Mouse (Mus musculus): ENCODE measurements around the gene Hoxd9. TPM values are rescaled to one million over a fixed set of nuclear protein-coding genes. Genes with fewer than 3 reads are reported as not detected.

Gene Hoxd9
- total RNA-seq, 2 experiments from 2014 or later = 14.8 to 18.8 TPM

DNA sequence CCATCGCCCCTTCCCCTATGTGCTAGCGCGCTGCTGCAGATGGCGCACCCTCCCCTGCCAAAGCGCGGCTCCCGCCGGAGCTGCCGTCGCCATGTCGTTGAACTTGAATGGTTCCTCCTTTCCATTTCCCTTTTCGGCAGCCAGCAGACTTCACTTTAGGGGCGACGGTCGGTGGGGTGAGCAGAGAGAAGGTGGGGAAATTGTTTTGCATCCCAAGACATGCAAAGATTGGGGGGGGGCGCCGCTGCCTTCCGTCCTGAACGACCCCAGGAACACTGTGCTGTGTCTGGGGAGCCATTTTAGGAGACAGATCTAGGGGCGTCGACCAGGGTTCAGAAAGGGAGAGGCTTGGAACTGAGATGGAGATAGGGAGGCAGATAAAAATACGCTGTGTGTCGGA is 17.5 kb upstream of the Hoxd9 start:
- DNase-seq = no peak
- intact Hi-C loops (cut with DNase I; ENCODE audit: low total_unique reads) = no loop called here

DNA sequence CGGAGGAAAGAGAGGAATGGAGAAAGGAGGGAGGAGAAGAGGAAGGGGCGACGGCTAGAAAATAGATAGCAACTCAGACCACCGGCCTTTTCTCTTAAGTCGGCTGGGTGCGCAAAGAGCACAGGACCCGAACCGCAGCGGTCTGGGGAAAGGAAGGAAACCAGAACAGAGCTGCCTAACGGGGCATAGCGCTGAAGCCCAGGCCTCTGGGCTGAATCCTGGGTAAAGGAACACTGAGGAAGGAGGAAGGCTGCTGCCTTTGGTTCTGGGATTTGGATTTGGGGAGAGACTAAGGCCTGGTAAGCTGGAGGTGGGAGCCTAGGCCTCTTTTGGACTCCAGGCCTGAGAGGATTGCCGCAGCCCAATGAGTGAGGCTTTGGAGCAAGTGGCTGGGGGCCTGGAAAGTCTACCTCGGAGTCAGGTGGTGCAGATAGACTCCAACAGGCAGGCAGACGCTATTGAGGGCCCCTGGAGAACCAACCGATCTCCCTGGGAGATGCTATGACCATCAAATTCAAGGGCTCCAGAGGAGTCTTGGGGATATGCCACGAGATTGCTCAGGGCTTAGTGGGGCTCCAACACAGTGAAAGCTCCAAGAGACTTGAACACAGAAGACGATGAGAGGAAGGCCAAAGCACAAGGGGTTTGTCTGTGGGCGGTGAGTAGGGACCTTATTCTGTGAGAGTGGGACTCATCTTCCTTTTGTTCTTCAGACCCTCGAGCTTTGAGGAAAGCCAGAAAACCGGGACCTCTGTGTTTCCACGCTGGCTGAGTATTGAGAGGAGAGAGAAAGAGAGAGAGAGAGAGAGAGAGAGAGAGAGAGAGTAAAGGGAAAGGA is 16.7 kb upstream of the Hoxd9 start:
- no peak for DNase-seq
- intact Hi-C loops (cut with DNase I; ENCODE audit: low total_unique reads) = no loop called here

DNA sequence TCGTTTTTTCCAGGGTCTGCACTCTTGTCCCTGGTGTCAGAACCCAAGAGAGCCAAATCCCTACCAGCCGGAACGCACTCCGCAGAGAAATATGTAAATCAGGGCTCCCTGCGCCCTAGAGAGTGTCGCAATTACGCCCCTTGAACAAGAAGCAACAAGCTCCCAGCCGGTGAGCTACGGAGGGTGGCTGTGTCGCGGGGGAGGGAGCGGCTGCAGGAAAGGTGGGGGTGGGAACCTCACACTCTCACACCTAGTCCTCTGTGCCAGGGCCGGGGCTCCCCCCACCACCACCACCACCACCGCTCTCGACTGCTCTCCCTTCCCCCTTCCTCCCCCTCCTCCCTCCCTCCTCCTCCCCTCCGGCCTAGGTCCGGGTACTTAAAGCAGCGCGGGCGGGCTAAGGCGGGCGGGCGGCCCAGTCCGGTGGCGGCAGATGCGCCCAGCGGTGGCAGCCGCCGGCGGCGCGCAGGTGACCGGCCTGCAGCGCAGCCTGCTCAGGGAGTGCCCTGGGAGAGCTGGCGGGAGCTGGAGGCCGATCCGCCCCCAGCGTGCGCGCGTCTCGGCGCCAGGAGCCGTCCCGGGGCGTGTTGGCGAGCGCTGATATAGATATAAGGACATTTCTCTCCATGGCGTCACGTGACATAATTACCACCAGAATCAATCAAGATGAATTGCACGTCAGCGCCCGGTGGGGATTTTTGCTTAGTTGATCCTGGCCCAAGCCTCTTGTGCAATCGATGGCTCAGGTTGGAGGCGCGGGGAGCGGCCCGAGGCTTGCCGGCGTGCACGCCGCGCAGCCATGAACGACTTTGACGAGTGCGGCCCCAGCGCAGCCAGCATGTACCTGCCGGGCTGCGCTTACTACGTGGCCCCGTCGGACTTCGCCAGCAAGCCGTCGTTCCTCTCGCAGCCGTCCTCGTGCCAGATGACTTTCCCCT is 15.7 kb upstream of the Hoxd9 start:
- DNase-seq = no peak
- intact Hi-C loops (cut with DNase I; ENCODE audit: low total_unique reads) = no loop called here

DNA sequence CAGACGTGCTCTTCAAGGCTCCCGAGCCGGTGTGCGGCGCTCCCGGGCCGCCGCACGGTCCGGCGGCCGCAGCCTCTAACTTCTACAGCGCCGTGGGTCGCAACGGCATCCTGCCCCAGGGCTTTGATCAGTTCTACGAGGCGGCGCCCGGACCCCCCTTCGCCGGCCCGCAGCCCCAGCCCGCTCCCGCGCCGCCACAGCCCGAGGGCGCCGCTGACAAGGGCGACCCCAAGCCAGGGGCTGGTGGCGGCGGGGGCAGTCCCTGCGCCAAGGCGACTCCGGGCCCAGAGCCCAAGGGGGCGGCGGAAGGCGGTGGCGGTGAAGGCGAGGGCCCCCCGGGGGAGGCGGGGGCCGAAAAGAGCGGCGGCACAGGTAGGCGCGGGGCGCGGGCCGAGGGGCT is 14.7 kb upstream of the Hoxd9 start:
- no peak for DNase-seq
- intact Hi-C loops (cut with DNase I; ENCODE audit: low total_unique reads) = no loop called here

DNA sequence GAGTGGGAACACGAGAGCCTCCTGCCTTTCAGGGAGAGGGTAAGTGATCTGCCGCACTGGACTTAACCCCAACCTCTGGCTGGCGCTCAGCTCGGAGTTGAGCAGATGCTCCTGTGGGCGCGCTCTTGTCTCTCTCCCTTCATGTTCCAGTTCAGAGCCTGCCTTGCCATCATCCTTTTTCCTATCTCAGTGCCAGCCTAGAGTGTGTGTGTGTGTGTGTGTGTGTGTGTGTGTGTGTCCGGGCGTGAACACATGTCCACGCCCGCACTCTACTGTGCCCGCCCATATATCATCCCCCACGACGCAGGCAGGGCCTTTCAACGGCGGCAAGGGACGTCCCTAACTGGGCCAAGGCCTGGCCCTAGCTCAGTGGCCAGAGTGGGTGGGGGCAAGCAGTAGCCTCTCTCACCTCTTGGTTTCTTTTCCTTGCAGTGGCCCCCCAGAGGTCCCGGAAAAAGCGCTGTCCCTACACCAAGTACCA is 14.0 kb upstream of the Hoxd9 start:
- intact Hi-C loops (cut with DNase I; ENCODE audit: low total_unique reads) = no loop called here
- DNase-seq = no peak

DNA sequence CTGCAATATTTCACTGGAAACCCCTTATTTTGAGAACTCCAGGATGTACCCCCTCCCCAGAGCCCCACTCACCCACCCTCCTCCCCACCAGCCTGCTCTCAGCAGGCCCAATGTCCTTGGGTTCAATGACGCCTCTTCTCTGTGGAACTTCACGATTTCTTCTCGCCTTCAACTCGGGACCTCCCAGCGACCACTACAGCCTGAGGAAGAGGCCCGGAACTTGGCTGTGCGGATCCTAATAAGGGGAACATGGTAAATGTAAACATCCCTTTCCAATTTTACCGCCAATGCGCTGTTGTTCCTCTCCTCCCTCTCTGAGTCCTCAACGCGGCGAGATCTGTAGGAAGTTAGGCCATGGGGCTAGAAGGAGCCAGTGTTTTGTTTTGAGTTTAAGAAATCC is 13.4 kb upstream of the Hoxd9 start:
- no peak for DNase-seq
- intact Hi-C loops (cut with DNase I; ENCODE audit: low total_unique reads) = no loop called here

- DNase-seq = no peak
- intact Hi-C loops (cut with DNase I; ENCODE audit: low total_unique reads) = no loop called here
Measured at GRCm38 (mm10) chr2:74685059-74685603, 12.4 kb upstream of the Hoxd9 start.

GRCm38 (mm10) chr2:74686301-74686987 is 11.1 kb upstream of the Hoxd9 start:
- DNase-seq = no peak

DNA sequence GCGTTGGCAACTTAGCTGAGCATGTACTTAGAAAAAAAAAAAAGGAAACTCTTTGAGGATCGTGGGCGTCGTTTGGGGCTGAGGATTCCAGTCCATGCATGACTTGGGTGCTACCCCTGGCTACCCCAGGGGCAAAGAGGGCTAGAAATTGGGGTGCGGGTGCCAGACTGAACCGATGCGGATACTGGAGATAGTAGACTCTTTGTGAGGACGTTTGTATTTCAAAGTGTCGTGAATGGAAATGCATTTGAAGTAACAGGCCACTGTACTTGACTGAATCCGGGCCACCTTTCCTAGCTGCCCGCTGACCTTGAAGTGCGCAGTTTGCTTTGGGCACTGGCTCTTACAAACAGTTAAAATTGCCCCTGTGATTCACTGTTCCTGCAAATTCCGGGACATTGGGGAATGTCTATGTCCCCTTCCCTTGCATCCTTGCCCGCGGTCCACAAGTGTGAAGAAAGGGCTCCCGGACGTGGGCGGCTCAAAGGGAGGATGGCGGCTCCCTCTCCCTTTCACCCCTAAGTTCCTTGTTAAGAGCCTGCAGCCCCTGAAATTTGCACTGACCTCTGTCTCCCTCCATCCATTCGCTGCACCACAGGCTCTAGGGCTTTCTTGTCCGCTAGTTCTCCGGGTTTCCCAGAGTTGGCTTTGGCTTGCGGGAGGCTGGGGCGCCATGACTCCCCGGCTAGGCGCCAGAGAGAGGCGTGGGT is 10.4 kb upstream of the Hoxd9 start:
- no peak for DNase-seq
- intact Hi-C loops (cut with DNase I; ENCODE audit: low total_unique reads) = no loop called here

More at GRCm38 (mm10) chr2:74686301-74686987, 11.1 kb upstream of the Hoxd9 start:
- intact Hi-C loops (cut with DNase I; ENCODE audit: low total_unique reads) = no loop called here

DNA sequence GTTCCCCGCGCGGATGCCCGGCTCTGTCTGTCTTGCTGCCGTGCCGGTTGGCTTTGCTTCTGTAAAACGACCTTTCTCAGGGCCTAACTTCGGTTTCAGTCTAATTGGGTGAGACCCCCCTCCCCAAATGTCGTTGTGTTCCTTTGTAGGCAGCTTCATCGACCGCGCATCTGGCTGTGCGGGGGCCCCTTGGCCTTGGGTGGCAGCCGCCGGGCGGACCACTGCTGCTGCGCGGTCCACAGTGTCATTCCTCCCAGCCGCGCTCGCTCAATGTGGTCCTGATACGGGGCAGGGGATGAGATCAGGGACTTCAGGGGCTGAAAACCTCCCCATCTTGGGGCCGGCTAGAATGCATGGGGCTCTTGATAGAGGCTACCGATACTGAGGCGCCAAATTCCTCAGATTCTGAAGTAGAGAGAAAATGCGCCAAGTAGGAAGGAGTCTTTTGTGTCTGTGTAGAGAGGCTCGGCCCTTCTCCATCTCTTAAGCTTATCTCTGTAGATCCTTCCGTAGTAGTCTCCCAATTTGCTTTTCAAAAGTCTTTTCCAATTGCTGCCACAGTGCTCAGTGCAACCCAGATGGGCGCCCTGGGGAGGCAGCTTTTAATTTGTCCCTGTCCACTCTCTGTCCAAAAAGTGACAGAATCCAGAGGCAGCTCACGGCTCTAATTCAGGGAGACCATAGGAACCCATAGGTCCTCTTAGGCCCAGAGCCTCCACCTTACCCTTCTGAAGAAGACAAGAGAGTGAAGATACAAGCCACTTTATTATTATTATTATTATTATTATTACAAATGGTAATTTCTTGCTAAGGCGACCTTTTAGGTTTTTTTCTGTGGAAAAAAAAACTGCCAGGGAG is 9.6 kb upstream of the Hoxd9 start:
- intact Hi-C loops (cut with DNase I; ENCODE audit: low total_unique reads) = no loop called here

DNA sequence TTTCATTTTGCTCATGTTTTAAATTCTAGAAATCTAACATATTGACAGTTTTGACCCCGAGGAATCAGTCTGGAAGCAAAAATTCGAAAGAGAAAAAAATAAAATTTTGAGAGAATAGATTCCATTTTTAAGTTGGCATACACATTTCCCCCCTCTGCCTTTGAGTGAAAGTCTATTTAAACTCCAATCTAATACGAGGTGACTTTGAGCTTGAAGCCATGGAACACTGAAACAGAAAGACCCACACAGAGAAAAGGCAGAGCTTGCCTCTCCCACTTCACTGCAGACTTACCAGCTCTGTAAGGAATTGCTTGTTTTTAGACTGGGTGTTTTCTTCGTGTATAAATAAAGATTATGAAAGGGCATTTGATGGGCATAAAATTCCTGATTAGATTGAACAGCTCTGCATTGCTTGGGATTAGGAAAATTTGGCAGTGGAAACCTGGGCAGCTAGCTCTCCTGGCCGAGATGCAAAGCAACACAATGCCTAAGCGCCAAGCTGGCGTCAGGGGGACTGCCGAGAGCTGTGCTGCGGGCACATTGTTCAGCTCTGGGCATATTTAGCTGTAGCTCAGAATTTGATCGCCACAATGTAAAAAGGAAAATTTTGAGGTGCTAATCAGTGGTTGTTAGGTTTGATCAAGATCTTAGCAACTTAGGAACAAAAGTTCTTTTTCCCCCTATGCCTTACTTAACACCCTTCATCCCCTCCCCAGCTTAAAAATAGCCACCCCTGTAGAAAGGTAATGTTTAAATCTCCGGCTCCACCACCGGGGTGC is 8.5 kb upstream of the Hoxd9 start:
- DNase-seq = no peak
- intact Hi-C loops (cut with DNase I; ENCODE audit: low total_unique reads) = no loop called here

More for the DNA sequence above, 9.6 kb upstream of the Hoxd9 start:
- no peak for DNase-seq

DNA sequence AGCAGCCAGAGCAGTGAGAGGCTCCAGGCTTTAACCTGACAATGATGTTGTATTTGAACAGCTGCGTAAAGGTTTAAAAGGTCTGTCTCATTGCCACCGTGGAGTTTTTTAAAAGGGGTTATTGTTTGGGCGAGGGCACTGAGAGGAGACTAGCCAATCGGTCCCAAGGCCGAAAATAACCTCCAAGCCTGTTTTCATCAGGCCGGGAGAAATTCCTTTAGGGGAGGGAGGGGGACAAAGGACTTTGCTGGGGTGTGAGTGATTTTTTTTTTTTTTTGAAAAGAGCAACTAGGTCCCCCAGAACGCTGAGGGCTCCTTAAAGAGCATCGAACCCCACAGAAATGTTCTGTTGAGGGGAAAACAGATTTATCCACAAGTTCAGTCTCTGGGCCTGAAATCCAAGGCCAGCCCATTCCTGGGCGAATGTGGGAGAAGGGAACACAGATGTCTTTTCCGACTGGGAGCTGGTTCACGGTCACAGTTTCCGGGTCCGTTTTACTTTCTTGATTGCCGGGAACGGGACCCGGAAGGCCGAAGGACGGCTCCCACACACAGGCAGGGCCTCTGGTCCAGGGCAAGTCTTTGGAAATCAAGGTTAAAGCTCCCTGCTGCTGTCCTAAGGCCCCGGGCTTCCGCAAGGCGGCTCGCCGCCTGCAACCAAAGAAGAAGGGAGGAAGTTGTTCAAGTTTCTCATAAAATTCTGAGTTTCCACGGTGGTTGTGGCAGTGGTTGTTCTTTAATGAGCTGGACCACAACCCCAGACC is 7.8 kb upstream of the Hoxd9 start:
- intact Hi-C loops (cut with DNase I; ENCODE audit: low total_unique reads) = no loop called here
- no peak for DNase-seq

GRCm38 (mm10) chr2:74690338-74690716 is 7.2 kb upstream of the Hoxd9 start:
- intact Hi-C loops (cut with DNase I; ENCODE audit: low total_unique reads) = no loop called here
- no peak for DNase-seq

DNA sequence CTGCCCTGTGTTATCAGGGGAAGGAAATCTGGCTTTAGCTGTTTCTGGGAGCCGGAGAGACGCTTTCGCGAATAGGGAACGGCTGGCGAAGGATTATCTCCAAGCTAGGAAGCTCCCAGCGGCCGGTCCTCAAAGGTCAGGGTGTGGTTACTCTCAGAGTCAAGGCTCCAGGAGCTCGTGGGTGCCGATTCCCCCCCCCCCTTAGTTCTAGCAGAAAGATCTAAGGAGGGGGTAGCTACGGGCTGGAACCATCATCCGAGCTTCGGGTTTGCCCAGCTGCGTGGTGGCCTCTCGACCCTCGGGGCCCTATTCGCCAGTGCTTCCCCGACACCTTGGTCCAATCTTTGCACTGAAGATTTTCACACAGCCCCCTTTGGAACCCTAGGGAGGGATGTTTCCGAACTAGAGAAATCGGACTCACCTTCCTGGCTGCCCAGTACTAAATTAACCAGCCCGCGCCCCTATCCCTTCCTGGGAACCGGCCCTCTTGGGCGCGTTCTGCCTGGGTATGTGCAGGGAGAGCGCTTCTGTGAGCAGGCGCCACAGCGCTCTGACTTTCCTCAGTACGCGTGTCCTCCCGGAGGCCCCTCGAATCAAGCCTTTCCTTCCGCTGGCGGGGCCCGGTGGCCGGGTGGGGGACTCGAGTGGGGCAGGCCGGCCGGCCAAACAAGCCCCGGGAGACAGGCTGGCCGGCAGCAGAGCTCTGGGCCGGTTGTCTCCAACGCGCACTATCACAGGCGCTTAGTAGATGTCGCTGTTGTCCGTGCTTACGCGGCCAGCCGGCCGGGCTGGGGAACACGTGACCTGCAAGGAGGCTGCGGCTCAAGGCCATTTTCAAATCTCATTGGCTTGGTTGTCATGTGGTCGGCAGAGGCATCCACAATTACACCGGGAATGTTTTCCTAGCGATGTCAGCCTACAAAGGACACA is 6.2 kb upstream of the Hoxd9 start, which contains the start of gene Hoxd10:
Gene Hoxd10, plus strand, starts transcription at position 903 of the 930 bp plus-strand sequence.
- peak; percentile 84 for DNase-seq
- intact Hi-C loops (cut with DNase I; ENCODE audit: low total_unique reads) = no loop called here

- intact Hi-C loops (cut with DNase I; ENCODE audit: low total_unique reads) = no loop called here
- no peak for DNase-seq
Measured at GRCm38 (mm10) chr2:74691995-74692807, 5.3 kb upstream of the Hoxd9 start.

Measured in gastrocnemius, postnatal 14 days (tissue).